ENCODE assay signal across 9 mouse cellular contexts in the genomic region with DNA sequence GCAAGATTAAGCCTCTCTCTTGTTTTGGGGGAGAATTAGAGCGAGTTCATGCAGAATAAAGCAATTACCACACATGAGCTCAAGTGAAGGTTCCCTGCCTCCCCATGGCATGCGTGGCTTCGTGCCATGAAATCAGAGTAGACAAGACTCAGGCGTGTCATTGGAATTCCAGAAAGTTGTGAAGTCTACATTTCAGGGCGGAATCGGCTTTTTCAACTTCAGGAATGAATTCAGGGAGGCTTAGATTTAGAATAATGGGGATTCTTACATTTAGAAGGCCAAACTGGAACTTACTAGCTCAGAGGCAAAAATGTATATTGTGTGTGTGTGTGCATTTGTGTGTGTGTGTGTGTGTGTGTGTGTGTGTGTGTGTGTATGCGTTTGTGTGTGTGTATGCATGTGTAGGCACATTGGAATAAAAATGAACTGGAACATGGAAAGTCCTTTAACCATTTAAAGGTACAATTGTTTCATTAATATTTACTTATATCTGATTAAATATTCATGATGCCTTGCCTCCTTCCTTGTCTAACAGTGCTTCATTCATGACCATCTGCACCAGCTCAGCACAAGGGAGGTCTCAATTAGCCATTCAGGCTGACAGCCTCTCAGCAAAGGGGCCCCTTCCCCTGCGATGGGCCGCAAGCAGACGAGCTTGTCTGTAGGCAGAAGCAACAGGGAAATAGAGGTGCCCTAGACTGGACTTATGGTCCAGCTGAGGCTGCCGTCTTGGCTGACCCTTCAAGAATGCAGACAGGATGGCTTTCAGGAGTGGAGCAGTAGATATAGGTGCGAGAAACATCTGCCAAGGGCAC. TPM values are rescaled to one million over a fixed set of nuclear protein-coding genes. Genes with fewer than 3 reads are reported as not detected.
DNase-seq lines count a peak whose midpoint lies in the region; ATAC-seq and TF ChIP-seq lines count a peak whose summit lies in the region.
"Had no signal": no experiment of that assay in that cellular context is flagged by ENCODE, and none has a peak within 500 bp of the region (broad histone marks: within the 10 kb centered on the region; RNA-seq: fewer than 3 reads in every experiment).

No protein-coding gene starts in this region.

- H3K36me3 ChIP-seq in heart, embryonic 10.5 days, result no peaks in the 10 kb centered on the region
- H3K36me3 ChIP-seq in forebrain, embryonic 12.5 days (replicated peaks), result no peaks in the 10 kb centered on the region
- H3K36me3 ChIP-seq in midbrain, embryonic 12.5 days, result no peaks in the 10 kb centered on the region
- H3K36me3 ChIP-seq in kidney, embryonic 14.5 days (ENCODE audit: control insufficient read depth, insufficient read depth, low read length), result no peaks in the 10 kb centered on the region
- H3K36me3 ChIP-seq: heart, embryonic 15.5 days had no signal

- no peak overlapping the region for H3K4me3 ChIP-seq in heart, embryonic 10.5 days
- no peak overlapping the region for H3K4me3 ChIP-seq in forebrain, embryonic 12.5 days (replicated peaks)
- no peak overlapping the region for H3K4me3 ChIP-seq in midbrain, embryonic 12.5 days
- H3K4me3 ChIP-seq in kidney, embryonic 14.5 days (ENCODE audit: low read length), result no peak overlapping the region
- H3K4me3 ChIP-seq: heart, embryonic 15.5 days had no signal

- TF ChIP-seq CTCF in Patski (IDR thresholded peaks at IDR 0.05), result no peak

- POLR2A ChIA-PET in Patski (lab: Charles Lee), result interaction anchor here (0.6 to 1.4 kb wide), 2 partner anchors 29 to 43 kb away, joined by 3 to 4 read pairs; no protein-coding TSS in a partner anchor

- no peak overlapping the region for H3K9ac ChIP-seq in forebrain, embryonic 12.5 days
- H3K9ac ChIP-seq in midbrain, embryonic 12.5 days (replicated peaks), result no peak overlapping the region; the same call in 1 of the 2 replicates
- H3K9ac ChIP-seq in kidney, embryonic 14.5 days (ENCODE audit: low read depth, low read length), result no peak overlapping the region
- H3K9ac ChIP-seq: heart, embryonic 15.5 days had no signal

- no peak for DNase-seq in heart, embryonic 10.5 days (ENCODE audit: low spot score)
- no peak for DNase-seq in heart, adult 9 months (ENCODE audit: low spot score in 2 of 2)
- peak; percentile 37 for DNase-seq in Patski (ENCODE audit: low read depth, low spot score)
- no peak for DNase-seq in kidney, adult 18-20 months

- 60% methylated on average over 12 of the region's 12 CpGs for WGBS in heart, embryonic 10.5 days
- WGBS in forebrain, embryonic 12.5 days, result 23% methylated on average over 12 of the region's 12 CpGs
- WGBS in midbrain, embryonic 12.5 days, result 26% methylated on average over 12 of the region's 12 CpGs
- WGBS in kidney, embryonic 14.5 days, result 61% methylated on average over 12 of the region's 12 CpGs

- peak overlapping the region; percentile 75 for H3K27ac ChIP-seq in heart, embryonic 10.5 days
- H3K27ac ChIP-seq in forebrain, embryonic 12.5 days, result peak overlapping the region; percentile 80
- peak overlapping the region; percentile 69 for H3K27ac ChIP-seq in midbrain, embryonic 12.5 days (replicated peaks)
- no peak overlapping the region for H3K27ac ChIP-seq in kidney, embryonic 14.5 days (ENCODE audit: low read depth, low read length)
- H3K27ac ChIP-seq: heart, embryonic 15.5 days had no signal

- no peaks in the 10 kb centered on the region for H3K9me3 ChIP-seq in heart, embryonic 10.5 days
- H3K9me3 ChIP-seq in forebrain, embryonic 12.5 days, result no peaks in the 10 kb centered on the region
- no peaks in the 10 kb centered on the region for H3K9me3 ChIP-seq in midbrain, embryonic 12.5 days
- no peaks in the 10 kb centered on the region for H3K9me3 ChIP-seq in kidney, embryonic 14.5 days (ENCODE audit: control insufficient read depth, low read length)
- H3K9me3 ChIP-seq: heart, embryonic 15.5 days had no signal

- CTCF ChIA-PET in Patski (lab: Charles Lee), result no interaction called here

- ATAC-seq in Patski, result peak; percentile 67
- peak; percentile 91 for ATAC-seq in forebrain, embryonic 12.5 days (ENCODE audit: low FRiP score)
- ATAC-seq in midbrain, embryonic 12.5 days (ENCODE audit: low FRiP score, low read depth), result peak; percentile 95
- ATAC-seq in erythroblast, adult 5-6 weeks (replicated peaks; ENCODE audit: low FRiP score, poor library complexity, severe bottlenecking), result no peak
- no peak for ATAC-seq in kidney, embryonic 14.5 days (ENCODE audit: low FRiP score, low TSS enrichment)

- H3K4me1 ChIP-seq in heart, embryonic 10.5 days, result peaks cover 36% of the 10 kb centered on the region
- peaks cover 43% of the 10 kb centered on the region for H3K4me1 ChIP-seq in forebrain, embryonic 12.5 days
- H3K4me1 ChIP-seq in midbrain, embryonic 12.5 days, result peaks cover 46% of the 10 kb centered on the region
- peaks cover 8% of the 10 kb centered on the region; the same call in 1 of the 2 replicates for H3K4me1 ChIP-seq in kidney, embryonic 14.5 days (ENCODE audit: control insufficient read depth, insufficient read depth, low read length)

- H3K27me3 ChIP-seq in heart, embryonic 10.5 days (ENCODE audit: insufficient read depth, poor library complexity, severe bottlenecking), result no peaks in the 10 kb centered on the region
- no peaks in the 10 kb centered on the region for H3K27me3 ChIP-seq in Patski
- H3K27me3 ChIP-seq in forebrain, embryonic 12.5 days, result no peaks in the 10 kb centered on the region
- H3K27me3 ChIP-seq in midbrain, embryonic 12.5 days, result no peaks in the 10 kb centered on the region
- no peaks in the 10 kb centered on the region for H3K27me3 ChIP-seq in kidney, embryonic 14.5 days (ENCODE audit: control insufficient read depth, insufficient read depth, low read length)
- H3K27me3 ChIP-seq: heart, embryonic 15.5 days had no signal

- H3K4me2 ChIP-seq in forebrain, embryonic 12.5 days, result peak overlapping the region; percentile 37
- peak overlapping the region; percentile 40 for H3K4me2 ChIP-seq in midbrain, embryonic 12.5 days (replicated peaks)
- H3K4me2 ChIP-seq in kidney, embryonic 14.5 days (replicated peaks; ENCODE audit: low read depth, low read length), result no peak overlapping the region
- H3K4me2 ChIP-seq: heart, embryonic 15.5 days had no signal

- in situ Hi-C loops in Patski (cut with MboI; ENCODE audit: low pct_unique_long_range_greater_than_20kb), result no loop called here

RNA-seq across cellular contexts. Expression of gene Pbx1, which starts 41.4 kb away (rescaled TPM):
- 19.7 and 29.5 TPM in 2 replicates for polyA plus RNA-seq in heart, embryonic 10.5 days (2016; fragmentation: Nextera tagmentation; extraction: Ambion mirVana)
- polyA plus RNA-seq in Patski (2021), result 49.9 TPM
- polyA plus RNA-seq in forebrain, embryonic 12.5 days (2016; fragmentation: Nextera tagmentation; extraction: Ambion mirVana), result 69.4 and 72.2 TPM in 2 replicates
- 73.7 TPM in 2 replicates for polyA plus RNA-seq in midbrain, embryonic 12.5 days (2016; fragmentation: Nextera tagmentation; extraction: Ambion mirVana)
- total RNA-seq in erythroblast, adult 5-6 weeks (2015; ENCODE audit: low replicate concordance), result 5.6 and 6.1 TPM in 2 replicates
- 3.2 and 5.2 TPM in 2 replicates for total RNA-seq in erythroblast, adult 5-6 weeks (2017; ENCODE audit: low replicate concordance)
- 107 and 120 TPM in 2 replicates for polyA plus RNA-seq in kidney, embryonic 14.5 days (2014; fragmentation: Nextera tagmentation; extraction: Ambion mirVana)

Comparison
In these comparisons a context has a peak if more than half of its experiments do, and no peak if none do; other contexts are left out.
1. ATAC-seq: peak in Patski (single experiment), forebrain, embryonic 12.5 days (single experiment) and midbrain, embryonic 12.5 days (single experiment); none in erythroblast, adult 5-6 weeks (single experiment) and kidney, embryonic 14.5 days (single experiment).